ENCODE assay signal across 15 mouse cellular contexts in the genomic region with DNA sequence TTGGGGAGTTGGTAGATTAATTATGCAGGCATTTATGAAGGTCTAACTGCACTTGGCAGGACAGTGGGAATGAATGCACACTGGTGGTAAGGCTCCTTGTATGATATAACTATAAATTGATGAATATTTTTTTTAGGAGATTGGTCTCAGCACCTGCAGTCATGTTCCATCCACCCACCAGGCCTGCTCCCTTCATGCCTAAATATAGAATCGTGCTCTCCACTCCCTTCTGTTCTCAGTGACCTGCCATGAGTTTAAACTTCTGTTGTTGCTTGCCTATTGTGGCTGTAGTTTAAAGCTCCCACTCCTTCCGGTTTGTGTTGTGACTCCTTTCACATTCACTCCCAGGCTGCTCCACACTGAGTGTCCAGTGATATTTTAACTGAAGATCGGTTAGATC.
"Had no signal": no experiment of that assay in that cellular context is flagged by ENCODE, and none has a peak within 500 bp of the region (broad histone marks: within the 10 kb centered on the region; RNA-seq: fewer than 3 reads in every experiment).

No protein-coding gene starts in this region.

- H3K36me3 ChIP-seq: limb, embryonic 15.5 days; liver, embryonic 12.5 days; midbrain, embryonic 10.5 days; neural tube, embryonic 15.5 days had no signal

- H3K9ac ChIP-seq: limb, embryonic 15.5 days; liver, embryonic 12.5 days; lung, embryonic 14.5 days; neural tube, embryonic 15.5 days had no signal

- H3K4me2 ChIP-seq: limb, embryonic 15.5 days; liver, embryonic 12.5 days; lung, embryonic 14.5 days; neural tube, embryonic 15.5 days had no signal

- ATAC-seq: liver, embryonic 12.5 days had no signal

- H3K4me3 ChIP-seq: limb, embryonic 15.5 days; liver, embryonic 12.5 days; midbrain, embryonic 10.5 days; myocyte; neural tube, embryonic 15.5 days had no signal

- DNase-seq: kidney, postnatal 36 days; layer of hippocampus, adult 9-11 months; layer of hippocampus, postnatal 36 days; lung, embryonic 14.5 days; lung, postnatal 10 days; lung, postnatal 4 days; midbrain, embryonic 14.5 days; right cerebral cortex, adult 18-20 months; right cerebral cortex, postnatal 25 days; thymus, postnatal 4 days had no signal

- H3K27ac ChIP-seq: limb, embryonic 15.5 days; liver, embryonic 12.5 days; midbrain, embryonic 10.5 days; neural tube, embryonic 15.5 days had no signal

- H3K9me3 ChIP-seq: limb, embryonic 15.5 days; liver, embryonic 12.5 days; midbrain, embryonic 10.5 days; neural tube, embryonic 15.5 days had no signal

- H3K4me1 ChIP-seq: limb, embryonic 15.5 days; midbrain, embryonic 10.5 days; neural tube, embryonic 15.5 days had no signal

- H3K27me3 ChIP-seq: limb, embryonic 15.5 days; liver, embryonic 12.5 days; neural tube, embryonic 15.5 days had no signal
